Mouse (Mus musculus): ENCODE measurements around the gene B4galt7. TPM values are rescaled to one million over a fixed set of nuclear protein-coding genes. Genes with fewer than 3 reads are reported as not detected.

Gene B4galt7
- total and polyA plus RNA-seq, 3 experiments = 15.0 to 19.9 TPM; not detected in 1

DNA sequence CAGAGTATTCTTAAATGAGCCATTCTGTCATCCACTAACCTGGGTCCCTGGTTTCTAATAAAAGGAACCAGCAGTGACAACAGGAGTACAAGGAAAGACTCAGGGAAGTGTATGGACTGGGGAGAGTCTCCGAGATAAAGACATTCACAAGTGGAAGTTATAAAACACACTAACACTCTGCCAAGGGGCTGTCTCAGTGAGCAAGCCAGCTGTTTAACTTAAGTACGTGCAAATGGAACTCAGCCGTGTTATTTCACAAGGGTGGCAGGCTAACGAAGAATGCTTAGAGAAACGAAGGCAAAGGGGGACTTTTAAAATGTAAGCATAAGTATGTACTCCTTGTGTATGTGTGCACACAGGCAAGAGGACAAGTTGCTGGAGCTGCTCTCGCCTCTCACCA is 42.2 kb upstream of the B4galt7 start:
- TF ChIP-seq ZMIZ1 (IDR thresholded peaks at IDR 0.05; ENCODE audit: low read depth, low read length) (no peak), GABPA (IDR thresholded peaks at IDR 0.05; ENCODE audit: low read depth, low read length) (no peak), NRF1 (IDR thresholded peaks at IDR 0.05; ENCODE audit: insufficient read depth, low read depth, low read length, poor library complexity, severe bottlenecking) (no peak), MYB (IDR thresholded peaks at IDR 0.05; ENCODE audit: low read depth, low read length) (no peak), POLR2AphosphoS2 (IDR thresholded peaks at IDR 0.05; ENCODE audit: low read length) (no peak), MEF2A (IDR thresholded peaks at IDR 0.05; ENCODE audit: extremely low read depth, insufficient replicate concordance, low read depth, low read length, poor library complexity, severe bottlenecking) (no peak), TCF12 (IDR thresholded peaks at IDR 0.05; ENCODE audit: low read depth, low read length) (no peak), POLR2A (IDR thresholded peaks at IDR 0.05; ENCODE audit: control insufficient read depth in 1 of 2, insufficient read depth in 1 of 2, low read depth in 1 of 2, low read length in 2 of 2, poor library complexity in 1 of 2) (no peak), MAX (IDR thresholded peaks at IDR 0.05; ENCODE audit: low read length) (no peak), POLR2AphosphoS5 (IDR thresholded peaks at IDR 0.05; ENCODE audit: borderline replicate concordance, low read depth, low read length) (no peak), SIN3A (IDR thresholded peaks at IDR 0.05; ENCODE audit: low read length) (no peak), ZNF384 (IDR thresholded peaks at IDR 0.05; ENCODE audit: low read depth, low read length) (no peak), RAD21 (IDR thresholded peaks at IDR 0.05; ENCODE audit: low read depth, low read length) (no peak), ELF1 (IDR thresholded peaks at IDR 0.05; ENCODE audit: low read depth, low read length) (no peak), ETS1 (IDR thresholded peaks at IDR 0.05; ENCODE audit: low read depth, low read length) (no peak), BHLHE40 (IDR thresholded peaks at IDR 0.05; ENCODE audit: borderline replicate concordance, low read depth, low read length) (no peak)
- Histone ChIP-seq H3K4me3 (ENCODE audit: control insufficient read depth in 1 of 2, insufficient read depth in 1 of 2, low read depth in 2 of 2, low read length in 2 of 2) (no peak overlapping the region), H3K79me2 (ENCODE audit: control insufficient read depth, insufficient read depth, low read length, poor library complexity) (no peaks in the 10 kb centered on the region), H3K9ac (ENCODE audit: control insufficient read depth, low read depth, low read length, poor library complexity, severe bottlenecking) (no peak overlapping the region), H3K9me3 (replicated peaks; ENCODE audit: insufficient read depth, low read length) (no peaks in the 10 kb centered on the region), H3K27me3 (ENCODE audit: control insufficient read depth in 1 of 2, insufficient read depth in 2 of 2, low read length in 2 of 2) (no peaks in the 10 kb centered on the region), H3K4me1 (ENCODE audit: control insufficient read depth in 1 of 2, insufficient read depth in 2 of 2, low read length in 2 of 2) (no peaks in the 10 kb centered on the region), H3K27ac (ENCODE audit: control insufficient read depth, low read depth, low read length) (no peak overlapping the region), H3K36me3 (ENCODE audit: control insufficient read depth in 1 of 2, insufficient read depth in 2 of 2, low read length in 2 of 2) (peaks cover 0 to 1% of the 10 kb centered on the region in 2 experiments; a peak in 1 of 4 replicates)
- DNase-seq (ENCODE audit: low read depth, low spot score) = no peak

DNA sequence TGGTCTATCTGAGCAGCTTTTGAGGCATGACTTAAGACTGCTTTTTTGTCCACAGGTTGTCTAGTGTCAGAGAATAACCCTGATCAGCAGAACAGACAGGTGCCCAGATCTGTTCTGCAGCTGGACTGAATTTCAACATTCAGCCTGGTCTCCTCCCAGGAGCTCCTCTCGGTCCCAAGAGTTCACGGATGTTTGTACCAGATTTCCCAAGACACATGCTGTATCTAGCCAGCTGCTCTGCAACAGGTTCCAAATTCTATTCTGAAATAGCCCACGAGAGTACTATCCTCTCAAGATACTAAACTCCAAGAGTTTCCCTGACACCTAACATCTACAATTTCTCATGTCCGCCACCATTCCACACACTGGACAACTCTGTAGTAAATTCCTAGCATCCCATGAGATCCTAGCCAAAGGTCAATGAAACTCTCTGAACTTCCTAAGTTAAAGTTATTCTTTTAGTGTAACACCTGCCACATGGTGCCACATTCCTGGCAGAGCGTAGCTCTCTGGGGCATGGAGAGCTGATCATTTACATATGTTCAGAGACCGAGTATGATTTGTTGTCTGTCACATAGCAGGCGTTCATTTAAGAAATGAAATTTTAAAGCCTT is 36.3 kb upstream of the B4galt7 start:
- no peaks in the 10 kb centered on the region for H3K9me3 ChIP-seq (replicated peaks; ENCODE audit: insufficient read depth, low read length)
- no peaks in the 10 kb centered on the region for H3K4me1 ChIP-seq (ENCODE audit: control insufficient read depth in 1 of 2, insufficient read depth in 2 of 2, low read length in 2 of 2)
- H3K27me3 ChIP-seq (ENCODE audit: control insufficient read depth in 1 of 2, insufficient read depth in 2 of 2, low read length in 2 of 2) = no peaks in the 10 kb centered on the region
- H3K9ac ChIP-seq (ENCODE audit: control insufficient read depth, low read depth, low read length, poor library complexity, severe bottlenecking) = no peak overlapping the region
- no peak for DNase-seq (ENCODE audit: low read depth, low spot score)
- H3K27ac ChIP-seq (ENCODE audit: control insufficient read depth, low read depth, low read length) = no peak overlapping the region
- H3K36me3 ChIP-seq (ENCODE audit: control insufficient read depth in 1 of 2, insufficient read depth in 2 of 2, low read length in 2 of 2) = 0 out of 4 replicates have a peak, but pooled peaks cover 0 to 5% of the 10 kb centered on the region in 2 experiments
- TF ChIP-seq MAX (IDR thresholded peaks at IDR 0.05; ENCODE audit: low read length) = no peak
- no peak for TF ChIP-seq USF1 (IDR thresholded peaks at IDR 0.05; ENCODE audit: low read depth, low read length)
- TF ChIP-seq SMC3 (IDR thresholded peaks at IDR 0.05; ENCODE audit: low read depth, low read length) = no peak
- TF ChIP-seq POLR2A (IDR thresholded peaks at IDR 0.05; ENCODE audit: control insufficient read depth in 1 of 2, insufficient read depth in 1 of 2, low read depth in 1 of 2, low read length in 2 of 2, poor library complexity in 1 of 2) = no peak
- TF ChIP-seq TCF12 (IDR thresholded peaks at IDR 0.05; ENCODE audit: low read depth, low read length) = no peak
- TF ChIP-seq GATA1 (IDR thresholded peaks at IDR 0.05; ENCODE audit: low read depth, low read length) = no peak
- no peak for TF ChIP-seq TAL1 (IDR thresholded peaks at IDR 0.05; ENCODE audit: low read length)
- TF ChIP-seq EP300 (IDR thresholded peaks at IDR 0.05; ENCODE audit: low read depth in 1 of 2, low read length in 2 of 2) = no peak
- no peak overlapping the region for H3K4me3 ChIP-seq (ENCODE audit: control insufficient read depth in 1 of 2, insufficient read depth in 1 of 2, low read depth in 2 of 2, low read length in 2 of 2)
- peaks cover 5% of the 10 kb centered on the region for H3K79me2 ChIP-seq (ENCODE audit: control insufficient read depth, insufficient read depth, low read length, poor library complexity)

Data from MEL (cell line).